Mouse (Mus musculus): ENCODE measurements around the gene Cbx8. TPM values are rescaled to one million over a fixed set of nuclear protein-coding genes. Genes with fewer than 3 reads are reported as not detected.

Cbx8 gene
- polyA plus RNA-seq, 1 experiment from 2014 or later: 6.8 TPM

- Histone ChIP-seq H3K4me1 (ENCODE audit: control insufficient read depth, insufficient read depth, low read length) (no peaks in the 10 kb centered on the region), H3K9ac (ENCODE audit: low read length) (no peak overlapping the region), H3K27me3 (ENCODE audit: control insufficient read depth, insufficient read depth, low read length) (no peaks in the 10 kb centered on the region), H3K9me3 (ENCODE audit: control insufficient read depth, low read length) (no peaks in the 10 kb centered on the region), H3K36me3 (ENCODE audit: control insufficient read depth, insufficient read depth, low read length) (no peaks in the 10 kb centered on the region), H3K4me3 (ENCODE audit: low read depth, low read length) (no peak overlapping the region), H3K4me2 (ENCODE audit: low read depth) (no peak overlapping the region), H3K27ac (ENCODE audit: low read depth, low read length) (no peak overlapping the region)
- WGBS: 86% methylated on average over 7 of the region's 7 CpGs
- DNase-seq (ENCODE audit: low spot score) (no peak), ATAC-seq (ENCODE audit: insufficient read depth, low FRiP score, low TSS enrichment) (no peak)
Measured at GRCm38 (mm10) chr11:119014455-119014854, 26.3 kb downstream of the Cbx8 start.

GRCm38 (mm10) chr11:119007461-119008456, 33.0 kb downstream of the Cbx8 start:
- H3K4me2 ChIP-seq (ENCODE audit: low read depth): peak overlapping the region; percentile 25
- WGBS: 18% methylated on average over 21 of the region's 21 CpGs
- no peaks in the 10 kb centered on the region for H3K9me3 ChIP-seq (ENCODE audit: control insufficient read depth, low read length)
- ATAC-seq (ENCODE audit: insufficient read depth, low FRiP score, low TSS enrichment): no peak
- H3K4me1 ChIP-seq (ENCODE audit: control insufficient read depth, insufficient read depth, low read length): no peaks in the 10 kb centered on the region
- H3K27me3 ChIP-seq (ENCODE audit: control insufficient read depth, insufficient read depth, low read length): no peaks in the 10 kb centered on the region
- peak overlapping the region; percentile 21; the same call in 1 of the 2 replicates for H3K4me3 ChIP-seq (ENCODE audit: low read depth, low read length)
- no peak for DNase-seq (ENCODE audit: low spot score)
- H3K36me3 ChIP-seq (ENCODE audit: control insufficient read depth, insufficient read depth, low read length): no peaks in the 10 kb centered on the region
- 0 out of 2 replicates have a peak overlapping the region, but pooled peaks have one; percentile 10 for H3K9ac ChIP-seq (ENCODE audit: low read length)
- no peak overlapping the region for H3K27ac ChIP-seq (ENCODE audit: low read depth, low read length)

GRCm38 (mm10) chr11:119006462-119006861, 34.3 kb downstream of the Cbx8 start:
- H3K27me3 ChIP-seq (ENCODE audit: control insufficient read depth, insufficient read depth, low read length): 0 out of 2 replicates have a peak, but pooled peaks cover under 1% of the 10 kb centered on the region
- H3K4me1 ChIP-seq (ENCODE audit: control insufficient read depth, insufficient read depth, low read length): no peaks in the 10 kb centered on the region
- ATAC-seq (ENCODE audit: insufficient read depth, low FRiP score, low TSS enrichment) (no peak), DNase-seq (ENCODE audit: low spot score) (no peak)
- 79% methylated on average over 3 of the region's 3 CpGs for WGBS
- H3K4me2 ChIP-seq (ENCODE audit: low read depth): no peak overlapping the region
- no peak overlapping the region for H3K9ac ChIP-seq (ENCODE audit: low read length)
- H3K9me3 ChIP-seq (ENCODE audit: control insufficient read depth, low read length): no peaks in the 10 kb centered on the region
- H3K27ac ChIP-seq (ENCODE audit: low read depth, low read length): no peak overlapping the region
- H3K4me3 ChIP-seq (ENCODE audit: low read depth, low read length): no peak overlapping the region
- H3K36me3 ChIP-seq (ENCODE audit: control insufficient read depth, insufficient read depth, low read length): no peaks in the 10 kb centered on the region

GRCm38 (mm10) chr11:119005547-119006275, 35.1 kb downstream of the Cbx8 start:
- Histone ChIP-seq H3K4me2 (ENCODE audit: low read depth) (no peak overlapping the region), H3K9me3 (ENCODE audit: control insufficient read depth, low read length) (no peaks in the 10 kb centered on the region), H3K27me3 (ENCODE audit: control insufficient read depth, insufficient read depth, low read length) (0 out of 2 replicates have a peak, but pooled peaks cover 4% of the 10 kb centered on the region), H3K27ac (ENCODE audit: low read depth, low read length) (no peak overlapping the region), H3K4me1 (ENCODE audit: control insufficient read depth, insufficient read depth, low read length) (no peaks in the 10 kb centered on the region), H3K4me3 (ENCODE audit: low read depth, low read length) (no peak overlapping the region), H3K9ac (ENCODE audit: low read length) (no peak overlapping the region), H3K36me3 (ENCODE audit: control insufficient read depth, insufficient read depth, low read length) (no peaks in the 10 kb centered on the region)
- DNase-seq (ENCODE audit: low spot score) (no peak), ATAC-seq (ENCODE audit: insufficient read depth, low FRiP score, low TSS enrichment) (no peak)
- WGBS: 92% methylated on average over 10 of the region's 10 CpGs

GRCm38 (mm10) chr11:119001493-119002128, 39.2 kb downstream of the Cbx8 start:
- no peaks in the 10 kb centered on the region for H3K36me3 ChIP-seq (ENCODE audit: control insufficient read depth, insufficient read depth, low read length)
- DNase-seq (ENCODE audit: low spot score) (no peak), ATAC-seq (ENCODE audit: insufficient read depth, low FRiP score, low TSS enrichment) (no peak)
- H3K27ac ChIP-seq (ENCODE audit: low read depth, low read length): no peak overlapping the region
- H3K4me1 ChIP-seq (ENCODE audit: control insufficient read depth, insufficient read depth, low read length): peaks cover 9% of the 10 kb centered on the region; the same call in 1 of the 2 replicates
- H3K4me3 ChIP-seq (ENCODE audit: low read depth, low read length): no peak overlapping the region
- 0 out of 2 replicates have a peak, but pooled peaks cover 4% of the 10 kb centered on the region for H3K27me3 ChIP-seq (ENCODE audit: control insufficient read depth, insufficient read depth, low read length)
- no peaks in the 10 kb centered on the region for H3K9me3 ChIP-seq (ENCODE audit: control insufficient read depth, low read length)
- H3K9ac ChIP-seq (ENCODE audit: low read length): no peak overlapping the region
- 59% methylated on average over 4 of the region's 4 CpGs for WGBS
- no peak overlapping the region for H3K4me2 ChIP-seq (ENCODE audit: low read depth)

- no peaks in the 10 kb centered on the region for H3K9me3 ChIP-seq (ENCODE audit: control insufficient read depth, low read length)
- H3K4me2 ChIP-seq (ENCODE audit: low read depth): no peak overlapping the region
- H3K27me3 ChIP-seq (ENCODE audit: control insufficient read depth, insufficient read depth, low read length): 0 out of 2 replicates have a peak, but pooled peaks cover 4% of the 10 kb centered on the region
- H3K4me1 ChIP-seq (ENCODE audit: control insufficient read depth, insufficient read depth, low read length): peaks cover 9% of the 10 kb centered on the region; the same call in 1 of the 2 replicates
- no peak overlapping the region for H3K27ac ChIP-seq (ENCODE audit: low read depth, low read length)
- no peak for ATAC-seq (ENCODE audit: insufficient read depth, low FRiP score, low TSS enrichment)
- no peak for DNase-seq (ENCODE audit: low spot score)
- 71% methylated on average over 2 of the region's 2 CpGs for WGBS
- H3K36me3 ChIP-seq (ENCODE audit: control insufficient read depth, insufficient read depth, low read length): no peaks in the 10 kb centered on the region
- H3K4me3 ChIP-seq (ENCODE audit: low read depth, low read length): no peak overlapping the region
- no peak overlapping the region for H3K9ac ChIP-seq (ENCODE audit: low read length)
Measured at GRCm38 (mm10) chr11:119000877-119001276, 39.9 kb downstream of the Cbx8 start.

- peaks cover 11% of the 10 kb centered on the region; the same call in 1 of the 2 replicates for H3K4me1 ChIP-seq (ENCODE audit: control insufficient read depth, insufficient read depth, low read length)
- no peak overlapping the region for H3K4me3 ChIP-seq (ENCODE audit: low read depth, low read length)
- peak; percentile 59 for ATAC-seq (ENCODE audit: insufficient read depth, low FRiP score, low TSS enrichment)
- no peaks in the 10 kb centered on the region for H3K36me3 ChIP-seq (ENCODE audit: control insufficient read depth, insufficient read depth, low read length)
- 4% methylated on average over 26 of the region's 26 CpGs for WGBS
- H3K9ac ChIP-seq (ENCODE audit: low read length): no peak overlapping the region
- no peaks in the 10 kb centered on the region for H3K9me3 ChIP-seq (ENCODE audit: control insufficient read depth, low read length)
- no peak overlapping the region; the same call in 1 of the 2 replicates for H3K27ac ChIP-seq (ENCODE audit: low read depth, low read length)
- H3K27me3 ChIP-seq (ENCODE audit: control insufficient read depth, insufficient read depth, low read length): 0 out of 2 replicates have a peak, but pooled peaks cover 4% of the 10 kb centered on the region
- H3K4me2 ChIP-seq (ENCODE audit: low read depth): peak overlapping the region; percentile 29
- DNase-seq (ENCODE audit: low spot score): peak; percentile 67
Measured at GRCm38 (mm10) chr11:118999361-118999804, 41.4 kb downstream of the Cbx8 start.
